ENCODE assay signal across 24 mouse cellular contexts in genomic region chr5:75536156-75536555, GRCm38 (mm10). TPM values are rescaled to one million over a fixed set of nuclear protein-coding genes. Genes with fewer than 3 reads are reported as not detected.
DNase-seq lines count a peak whose midpoint lies in the region; ATAC-seq and TF ChIP-seq lines count a peak whose summit lies in the region.
"Had no signal": no experiment of that assay in that cellular context is flagged by ENCODE, and none has a peak within 500 bp of the region (broad histone marks: within the 10 kb centered on the region; RNA-seq: fewer than 3 reads in every experiment).

No protein-coding gene starts in this region.

- ATAC-seq in heart, embryonic 12.5 days (ENCODE audit: insufficient number of reproducible peaks, low FRiP score), result 0 out of 2 replicates have a peak, but pooled peaks have one; percentile 45
- 0 out of 2 replicates have a peak, but pooled peaks have one; percentile 37 for ATAC-seq in liver, embryonic 12.5 days
- no peak for ATAC-seq in liver, postnatal 0 days
- peak; percentile 54; the same call in 1 of the 2 replicates for ATAC-seq in G1E (ENCODE audit: extremely low read depth, insufficient number of reproducible peaks, low FRiP score, poor library complexity, severe bottlenecking)
- ATAC-seq in liver, embryonic 14.5 days (ENCODE audit: insufficient read depth), result 0 out of 2 replicates have a peak, but pooled peaks have one; percentile 13
- ATAC-seq: forebrain, embryonic 14.5 days had no signal

- H3K36me3 ChIP-seq in heart, embryonic 12.5 days, result no peaks in the 10 kb centered on the region
- H3K36me3 ChIP-seq in liver, embryonic 12.5 days, result no peaks in the 10 kb centered on the region
- H3K36me3 ChIP-seq in liver, postnatal 0 days (replicated peaks; ENCODE audit: insufficient read depth, low read length), result no peaks in the 10 kb centered on the region
- no peaks in the 10 kb centered on the region for H3K36me3 ChIP-seq in G1E (replicated peaks)
- H3K36me3 ChIP-seq in liver, embryonic 14.5 days (replicated peaks; ENCODE audit: control insufficient read depth, insufficient read depth, low read depth), result no peaks in the 10 kb centered on the region
- H3K36me3 ChIP-seq: embryonic facial prominence, embryonic 15.5 days; forebrain, embryonic 10.5 days; heart, embryonic 15.5 days; hindbrain, embryonic 10.5 days; hindbrain, embryonic 15.5 days had no signal

- DNase-seq in heart, adult 11 months, result no peak
- DNase-seq in liver, postnatal 0 days, result no peak
- peak; percentile 19 for DNase-seq in G1E (ENCODE audit: low spot score)
- DNase-seq in liver, embryonic 14.5 days (ENCODE audit: low read depth in 3 of 3, low spot score in 3 of 3), result no peak
- DNase-seq in kidney, postnatal 25 days, result no peak
- DNase-seq in cerebellum, adult 9-10 months, result no peak
- DNase-seq: adrenal gland, adult 2 months; adrenal gland, postnatal 25 days; cerebellum, adult 18-20 months; cerebellum, postnatal 10 days; embryo, embryonic 11 days; gastrocnemius, adult 2 months; gastrocnemius, postnatal 25 days; heart, postnatal 14 days had no signal

- H3K27me3 ChIP-seq in heart, embryonic 12.5 days (replicated peaks), result no peaks in the 10 kb centered on the region
- 0 out of 2 replicates have a peak, but pooled peaks cover 3% of the 10 kb centered on the region for H3K27me3 ChIP-seq in liver, embryonic 12.5 days (replicated peaks)
- H3K27me3 ChIP-seq in liver, postnatal 0 days (ENCODE audit: insufficient read depth, low read length), result no peaks in the 10 kb centered on the region
- H3K27me3 ChIP-seq in G1E (ENCODE audit: insufficient read depth, low read length), result no peaks in the 10 kb centered on the region
- no peaks in the 10 kb centered on the region for H3K27me3 ChIP-seq in liver, embryonic 14.5 days (ENCODE audit: control insufficient read depth, insufficient read depth, low read length)
- H3K27me3 ChIP-seq: embryonic facial prominence, embryonic 15.5 days; heart, embryonic 15.5 days; hindbrain, embryonic 15.5 days had no signal

- peaks cover 10% of the 10 kb centered on the region for H3K4me1 ChIP-seq in heart, embryonic 12.5 days (replicated peaks)
- H3K4me1 ChIP-seq in liver, embryonic 12.5 days, result peaks cover 34% of the 10 kb centered on the region
- H3K4me1 ChIP-seq in liver, postnatal 0 days (ENCODE audit: insufficient read depth), result peaks cover 3% of the 10 kb centered on the region
- H3K4me1 ChIP-seq in G1E (ENCODE audit: insufficient read depth, low read depth, low read length), result peaks cover 64% of the 10 kb centered on the region
- H3K4me1 ChIP-seq in liver, embryonic 14.5 days (replicated peaks; ENCODE audit: control insufficient read depth in 2 of 2, insufficient read depth in 2 of 2, low read length in 1 of 2), result peaks cover 5 to 7% of the 10 kb centered on the region in 2 experiments; a peak in 2 of 4 replicates
- H3K4me1 ChIP-seq: embryonic facial prominence, embryonic 15.5 days; hindbrain, embryonic 15.5 days had no signal

- H3K4me3 ChIP-seq in heart, embryonic 12.5 days, result no peak overlapping the region
- no peak overlapping the region for H3K4me3 ChIP-seq in liver, embryonic 12.5 days
- no peak overlapping the region for H3K4me3 ChIP-seq in liver, postnatal 0 days (ENCODE audit: low read depth, low read length)
- peak overlapping the region; percentile 55; the same call in 1 of the 2 replicates for H3K4me3 ChIP-seq in G1E (ENCODE audit: low read depth, low read length)
- no peak overlapping the region for H3K4me3 ChIP-seq in liver, embryonic 14.5 days (ENCODE audit: insufficient read depth in 1 of 2, low read depth in 2 of 2, low read length in 2 of 2)
- H3K4me3 ChIP-seq: embryonic facial prominence, embryonic 15.5 days; erythroblast, embryonic 14.5 days; forebrain, embryonic 10.5 days; gastrocnemius, adult 2 months; heart, embryonic 15.5 days; hindbrain, embryonic 10.5 days; hindbrain, embryonic 15.5 days had no signal

- no peak for TF ChIP-seq EP300 in liver, postnatal 0 days (IDR thresholded peaks at IDR 0.05; ENCODE audit: low read depth)
- no peak; the same call in 1 of the 2 replicates for TF ChIP-seq EP300 in liver, embryonic 14.5 days (IDR thresholded peaks at IDR 0.05; ENCODE audit: low read depth)

- H3K9ac ChIP-seq in heart, embryonic 12.5 days, result no peak overlapping the region
- H3K9ac ChIP-seq in liver, embryonic 12.5 days, result no peak overlapping the region
- no peak overlapping the region for H3K9ac ChIP-seq in liver, postnatal 0 days (replicated peaks)
- H3K9ac ChIP-seq in liver, embryonic 14.5 days (replicated peaks), result no peak overlapping the region
- H3K9ac ChIP-seq: embryonic facial prominence, embryonic 15.5 days; heart, embryonic 15.5 days; hindbrain, embryonic 15.5 days had no signal

- peak overlapping the region; percentile 24; the same call in 1 of the 2 replicates for H3K4me2 ChIP-seq in heart, embryonic 12.5 days
- H3K4me2 ChIP-seq in liver, embryonic 12.5 days, result peak overlapping the region; percentile 33; the same call in 1 of the 2 replicates
- H3K4me2 ChIP-seq in liver, postnatal 0 days (ENCODE audit: low read depth, low read length), result no peak overlapping the region
- H3K4me2 ChIP-seq in liver, embryonic 14.5 days (ENCODE audit: low read depth), result no peak overlapping the region
- H3K4me2 ChIP-seq: embryonic facial prominence, embryonic 15.5 days; heart, embryonic 15.5 days; hindbrain, embryonic 15.5 days had no signal

- no peak overlapping the region for H3K27ac ChIP-seq in heart, embryonic 12.5 days (ENCODE audit: poor library complexity, severe bottlenecking)
- no peak overlapping the region for H3K27ac ChIP-seq in liver, embryonic 12.5 days
- H3K27ac ChIP-seq in liver, postnatal 0 days (ENCODE audit: low read depth), result no peak overlapping the region
- no peak overlapping the region for H3K27ac ChIP-seq in liver, embryonic 14.5 days
- H3K27ac ChIP-seq: embryonic facial prominence, embryonic 15.5 days; forebrain, embryonic 10.5 days; gastrocnemius, adult 2 months; heart, embryonic 15.5 days; hindbrain, embryonic 10.5 days; hindbrain, embryonic 15.5 days had no signal

- TF ChIP-seq CTCF in liver, postnatal 0 days (IDR thresholded peaks at IDR 0.05; ENCODE audit: low read depth), result no peak
- TF ChIP-seq CTCF in G1E (IDR thresholded peaks at IDR 0.05; ENCODE audit: low read depth, low read length), result no peak
- no peak for TF ChIP-seq CTCF in liver, embryonic 14.5 days (IDR thresholded peaks at IDR 0.05; ENCODE audit: low read depth)

- 37% methylated on average over 3 of the region's 3 CpGs for WGBS in heart, embryonic 12.5 days
- 27% methylated on average over 3 of the region's 3 CpGs for WGBS in liver, embryonic 12.5 days (ENCODE audit: insufficient replicate concordance)
- 47% methylated on average over 3 of the region's 3 CpGs for WGBS in liver, postnatal 0 days (ENCODE audit: insufficient replicate concordance)
- WGBS in liver, embryonic 14.5 days (ENCODE audit: insufficient replicate concordance), result 15% methylated on average over 3 of the region's 3 CpGs

- H3K9me3 ChIP-seq in heart, embryonic 12.5 days (replicated peaks), result no peaks in the 10 kb centered on the region
- H3K9me3 ChIP-seq in liver, embryonic 12.5 days (replicated peaks), result no peaks in the 10 kb centered on the region
- H3K9me3 ChIP-seq in liver, postnatal 0 days (ENCODE audit: low read length), result no peaks in the 10 kb centered on the region
- no peaks in the 10 kb centered on the region for H3K9me3 ChIP-seq in G1E (replicated peaks)
- no peaks in the 10 kb centered on the region for H3K9me3 ChIP-seq in liver, embryonic 14.5 days (ENCODE audit: control insufficient read depth, low read length)
- H3K9me3 ChIP-seq: embryonic facial prominence, embryonic 15.5 days; forebrain, embryonic 10.5 days; heart, embryonic 15.5 days; hindbrain, embryonic 10.5 days; hindbrain, embryonic 15.5 days had no signal

RNA-seq across cellular contexts. Expression of gene Kit, which starts 38.6 kb away (rescaled TPM):
- polyA plus RNA-seq in heart, embryonic 12.5 days (2016; fragmentation: Nextera tagmentation; extraction: Ambion mirVana), result 13.0 and 13.6 TPM in 2 replicates
- polyA plus RNA-seq in liver, embryonic 12.5 days (2016; fragmentation: Nextera tagmentation; extraction: Ambion mirVana), result 25.6 and 25.8 TPM in 2 replicates
- 6.5 and 6.8 TPM in 2 replicates for polyA plus RNA-seq in liver, postnatal 0 days (2015; fragmentation: Nextera tagmentation; extraction: Ambion mirVana)
- total RNA-seq in G1E (2014; fragmentation: Nextera tagmentation) (1,075 and 1,098 TPM in 2 replicates), G1E (2017) (485 and 576 TPM in 2 replicates)
- polyA plus RNA-seq in G1E (2012), result 84.7 and 109 TPM in 2 replicates
- polyA plus RNA-seq in liver, embryonic 14.5 days (2012; rRNA removed), result 9.1 and 11.0 TPM in 2 replicates
- polyA plus RNA-seq in liver, embryonic 14.5 days (2014; fragmentation: Nextera tagmentation; extraction: Ambion mirVana), result 12.4 and 13.4 TPM in 2 replicates
- polyA plus RNA-seq: C2C12 had no signal

Comparison
In these comparisons a context has a peak if more than half of its experiments do, and no peak if none do; other contexts are left out.
1. H3K4me2 ChIP-seq: peak in heart, embryonic 12.5 days (single experiment) and liver, embryonic 12.5 days (single experiment); none in liver, postnatal 0 days (single experiment) and liver, embryonic 14.5 days (single experiment).